Mouse (Mus musculus): ENCODE results near the gene Nabp2.

DNA sequence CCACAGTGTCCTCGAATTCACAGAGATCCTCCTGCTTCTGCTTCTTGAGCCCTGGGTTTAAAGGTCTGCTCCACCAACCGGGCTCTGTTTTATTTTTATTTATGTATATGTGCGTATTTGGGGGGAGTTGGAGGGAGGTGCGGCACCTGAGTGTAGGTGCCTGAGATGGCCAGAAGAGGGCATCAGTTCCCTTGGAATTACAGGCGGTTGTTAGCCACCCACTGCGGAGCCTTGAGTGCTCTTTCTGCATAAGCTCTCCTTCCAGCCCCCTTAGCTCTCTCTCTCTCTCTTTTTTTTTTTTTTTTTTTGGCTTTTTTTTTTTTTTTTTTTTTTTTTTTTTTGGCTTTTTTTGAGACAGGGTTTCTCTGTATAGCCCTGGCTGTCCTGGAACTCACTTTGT lies 36.9 kb downstream of the Nabp2 start:
- no peak for TF ChIP-seq CTCF (IDR thresholded peaks at IDR 0.05; ENCODE audit: control insufficient read depth, insufficient read depth, insufficient read length)
- TF ChIP-seq FOSL1 (IDR thresholded peaks at IDR 0.05; ENCODE audit: insufficient read depth, low read length, poor library complexity, severe bottlenecking), result no peak
- TF ChIP-seq USF1 (IDR thresholded peaks at IDR 0.05; ENCODE audit: low read depth), result no peak
